Mouse (Mus musculus) liver, embryonic 14.5 days (tissue): ENCODE data around the gene 2310039H08Rik. TPM values are rescaled to one million over a fixed set of nuclear protein-coding genes. Genes with fewer than 3 reads are reported as not detected.
A peak's percentile ranks its signal among the peaks of the same experiment; 100 is the strongest.

Experiments used
- ATAC-seq: fragments of 200-750 bp; cut with Nextera tagmentation; 2 replicates; pipeline ENCODE4 v1.8.0; 2017; ENCODE audit warnings: moderate number of reproducible peaks, mild to moderate bottlenecking, moderate library complexity; ENCODE audit not compliant: insufficient read depth
- DNase-seq, 3 experiments: peaks; one replicate each; pipeline ENCODE4 v3.0.0-alpha.2; 2012 to 2013; ENCODE audit warnings: low read depth in 3 of 3, low spot score in 3 of 3
- H3K27ac ChIP-seq: fragments of 300-500 bp; sonication (generic); 2 replicates; pipeline ENCODE4 v1.5.1; 2014; ENCODE audit warnings: moderate library complexity, mild to moderate bottlenecking, control low read depth, inconsistent platforms
- H3K27me3 ChIP-seq: fragments of 300-500 bp; sonication (generic); 2 replicates; pipeline ENCODE4 v1.6.1; 2014; ENCODE audit warnings: mild to moderate bottlenecking, low read length, moderate library complexity; ENCODE audit not compliant: control insufficient read depth, insufficient read depth
- H3K36me3 ChIP-seq: fragments of 300-500 bp; sonication (generic); replicated peaks from 2 replicates; pipeline ENCODE4 v1.6.1; 2014; ENCODE audit warnings: low read depth; ENCODE audit not compliant: control insufficient read depth, insufficient read depth
- H3K4me1 ChIP-seq, 2 experiments: fragments of 200-500 bp in 1 of 2; fragments of 300-500 bp in 1 of 2; sonication (generic) in 1 of 2; replicated peaks; 2 replicates each; pipeline ENCODE4 v1.6.1; 2012 to 2014; ENCODE audit warnings: antibody characterized with exemption in 1 of 2, inconsistent platforms in 1 of 2, low read length in 1 of 2; ENCODE audit not compliant: control insufficient read depth in 2 of 2, insufficient read depth in 2 of 2
- H3K4me2 ChIP-seq: fragments of 300-500 bp; sonication (generic); 2 replicates; pipeline ENCODE4 v1.6.1; 2014; ENCODE audit warnings: low read depth, mild to moderate bottlenecking, control low read depth, moderate library complexity
- H3K4me3 ChIP-seq, 2 experiments: fragments of 200-500 bp in 1 of 2; fragments of 300-500 bp in 1 of 2; sonication (generic) in 1 of 2; 2 replicates each; pipeline ENCODE4 v1.5.1; 2012 to 2014; ENCODE audit warnings: low read depth in 2 of 2, low read length in 2 of 2, mild to moderate bottlenecking in 2 of 2, control low read depth in 1 of 2, inconsistent platforms in 1 of 2, moderate library complexity in 1 of 2; ENCODE audit not compliant: insufficient read depth in 1 of 2
- H3K9ac ChIP-seq: fragments of 300-500 bp; sonication (generic); replicated peaks from 2 replicates; pipeline ENCODE4 v1.6.1; 2014; ENCODE audit warnings: mild to moderate bottlenecking, control low read depth, moderate library complexity
- H3K9me3 ChIP-seq: fragments of 300-500 bp; sonication (generic); 2 replicates; pipeline ENCODE4 v1.6.1; 2016; ENCODE audit warnings: low read length, mixed read lengths; ENCODE audit not compliant: control insufficient read depth
- CTCF ChIP-seq: IDR thresholded peaks from 2 replicates; pipeline ENCODE4 v1.5.1; 2016; ENCODE audit warnings: antibody characterized with exemption, low read depth, control low read depth
- EP300 ChIP-seq: IDR thresholded peaks from 2 replicates; pipeline ENCODE4 v1.6.1; 2016; ENCODE audit warnings: antibody characterized with exemption, low read depth
- whole genome bisulfite sequencing: fragments of 180-500 bp; shearing (Covaris S2); extraction: QIAGEN DNeasy Blood & Tissue Kit; methylation state at CpG from one replicate; pipeline ENCODE4 v1.1.7; 2014; ENCODE audit not compliant: insufficient replicate concordance; 5-methylcytosine and 5-hydroxymethylcytosine counted together
- polyA plus RNA-seq, 2 experiments: library from polyadenylated mRNA; depleted of rRNA in 1 of 2; stranded (reverse) in 1 of 2; unstranded in 1 of 2; fragments of >200 nt; fragmentation: Nextera tagmentation in 1 of 2; extraction: Ambion mirVana in 1 of 2; gene quantifications; 2 replicates each; pipeline versions ENCODE4 v1.2.1 to v1.2.3; 2012 to 2014

The 2310039H08Rik gene
- polyA plus RNA-seq, 2 experiments = 36.7 to 62.7 TPM

DNA sequence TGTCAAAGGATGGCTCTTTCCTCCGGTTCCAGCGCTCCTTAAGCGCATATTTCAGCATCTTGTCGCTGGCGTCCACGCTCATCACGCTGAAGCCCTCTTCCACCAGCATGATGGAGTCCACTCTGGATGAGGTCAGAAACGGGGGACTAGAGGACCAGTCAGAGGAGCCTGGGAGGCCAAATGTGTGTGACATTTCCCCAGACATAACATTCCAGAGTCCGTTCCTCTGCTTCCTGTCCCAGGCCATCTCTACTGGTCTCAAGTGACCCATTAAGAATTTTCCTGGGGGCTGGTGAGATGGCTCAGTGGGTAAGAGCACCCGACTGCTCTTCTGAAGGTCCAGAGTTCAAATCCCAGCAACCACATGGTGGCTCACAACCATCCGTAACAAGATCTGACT, 45.2 kb upstream of the 2310039H08Rik start:
- TF ChIP-seq EP300 (no peak), CTCF (no peak)
- H3K9ac ChIP-seq = no peak overlapping the region
- no peak overlapping the region for H3K27ac ChIP-seq
- ATAC-seq = no peak
- H3K36me3 ChIP-seq = peaks cover 2% of the 10 kb centered on the region; the same call in 1 of the 2 replicates
- no peak overlapping the region for H3K4me2 ChIP-seq
- DNase-seq = no peak
- WGBS = 80% methylated on average over 11 of the region's 11 CpGs
- H3K4me1 ChIP-seq = no peaks in the 10 kb centered on the region
- no peaks in the 10 kb centered on the region for H3K9me3 ChIP-seq
- H3K4me3 ChIP-seq = no peak overlapping the region
- no peaks in the 10 kb centered on the region; the same call in 1 of the 2 replicates for H3K27me3 ChIP-seq

DNA sequence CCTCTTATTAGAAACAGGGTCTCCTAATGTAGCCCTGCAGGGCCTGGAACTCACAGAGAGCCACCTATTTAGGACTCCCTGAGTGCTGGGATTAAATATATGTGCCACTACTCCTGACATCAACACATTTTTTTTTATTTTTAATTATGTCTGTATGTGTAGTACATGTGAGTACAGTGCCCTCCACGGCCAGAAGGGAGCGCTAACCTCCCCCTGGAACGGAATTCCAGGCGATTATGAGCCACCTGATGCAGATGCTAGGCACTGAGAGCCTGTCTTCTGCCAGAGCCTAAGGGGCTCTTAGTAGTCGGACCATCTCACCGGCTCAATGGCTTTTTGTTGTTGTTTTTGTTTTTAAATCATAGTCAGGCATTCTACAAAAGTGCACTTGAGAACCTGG, 44.4 kb upstream of the 2310039H08Rik start:
- Histone ChIP-seq H3K4me2 (no peak overlapping the region), H3K4me3 (no peak overlapping the region), H3K9ac (no peak overlapping the region), H3K27me3 (no peaks in the 10 kb centered on the region; the same call in 1 of the 2 replicates), H3K36me3 (peaks cover 2% of the 10 kb centered on the region; the same call in 1 of the 2 replicates), H3K4me1 (no peaks in the 10 kb centered on the region), H3K27ac (no peak overlapping the region), H3K9me3 (no peaks in the 10 kb centered on the region)
- WGBS = 38% methylated on average over 6 of the region's 6 CpGs
- no peak for DNase-seq
- ATAC-seq = no peak
- TF ChIP-seq CTCF (peak; percentile 62), EP300 (no peak)

DNA sequence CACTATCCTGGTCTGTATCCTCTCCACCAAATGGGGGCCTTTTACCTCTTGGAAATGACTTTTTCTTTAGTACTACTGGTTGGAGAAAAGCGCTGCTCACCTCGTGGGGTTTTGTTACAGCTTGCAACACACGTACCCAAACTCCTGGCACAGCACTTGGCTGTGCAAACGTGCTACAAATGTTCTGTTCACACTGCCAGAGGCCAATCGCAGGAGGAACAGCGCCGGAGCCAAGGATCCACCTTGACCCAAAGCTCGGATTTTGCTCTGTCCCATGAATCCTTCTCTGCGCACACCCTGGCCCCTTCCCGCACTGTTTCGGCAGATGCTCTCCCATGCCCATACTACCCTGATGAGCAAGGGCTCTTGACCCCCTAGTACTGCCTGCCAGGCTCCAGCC, 43.9 kb upstream of the 2310039H08Rik start:
- WGBS = 53% methylated on average over 11 of the region's 11 CpGs
- Histone ChIP-seq H3K27ac (no peak overlapping the region), H3K4me2 (peak overlapping the region; percentile 26), H3K9ac (no peak overlapping the region), H3K4me1 (no peaks in the 10 kb centered on the region), H3K27me3 (no peaks in the 10 kb centered on the region; the same call in 1 of the 2 replicates), H3K36me3 (peaks cover 2% of the 10 kb centered on the region; the same call in 1 of the 2 replicates), H3K4me3 (peak overlapping the region in 1 of 2 experiments; percentile 1; a peak in 2 of 4 replicates), H3K9me3 (no peaks in the 10 kb centered on the region)
- no peak for TF ChIP-seq EP300
- ATAC-seq (no peak), DNase-seq (no peak)

DNA sequence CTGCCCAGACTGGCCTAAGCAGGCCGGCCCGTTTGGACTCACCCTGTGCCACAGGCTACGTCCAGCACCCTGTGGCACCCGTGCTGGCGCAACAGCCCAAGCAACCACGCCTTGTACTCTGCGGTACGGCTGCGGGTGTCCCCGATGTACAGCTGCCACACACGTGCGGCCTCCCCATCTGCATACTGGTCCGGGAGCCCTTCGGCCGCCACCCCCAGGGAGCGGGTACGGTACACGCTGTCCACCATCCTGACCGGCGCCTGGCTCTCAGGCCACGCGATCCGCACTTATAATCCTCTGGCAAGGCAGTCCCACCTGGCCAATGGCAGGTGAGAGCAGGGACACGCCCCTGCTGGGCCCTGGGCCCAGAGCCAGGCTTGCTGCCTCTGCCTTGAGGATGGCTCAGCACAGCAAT, 43.5 kb upstream of the 2310039H08Rik start, which contains the start of gene Gnmt:
Gene Gnmt, minus strand, starts transcription at position 265 of the 415 bp plus-strand sequence.
- Histone ChIP-seq H3K27ac (no peak within 1 kb of the TSS), H3K27me3 (no peaks in the 10 kb centered on the region; the same call in 1 of the 2 replicates), H3K4me3 (peak within 1 kb of the TSS in 1 of 2 experiments; percentile 1; a peak in 2 of 4 replicates), H3K4me1 (no peaks in the 10 kb centered on the region; a peak in 1 of 4 replicates), H3K9ac (no peak within 1 kb of the TSS), H3K36me3 (peaks cover 2% of the 10 kb centered on the region; the same call in 1 of the 2 replicates), H3K4me2 (peak within 1 kb of the TSS; percentile 26), H3K9me3 (no peaks in the 10 kb centered on the region)
- DNase-seq (no peak), ATAC-seq (peak; percentile 54)
- TF ChIP-seq EP300 (no peak), CTCF (no peak)
- WGBS = 38% methylated on average over 24 of the region's 24 CpGs

DNA sequence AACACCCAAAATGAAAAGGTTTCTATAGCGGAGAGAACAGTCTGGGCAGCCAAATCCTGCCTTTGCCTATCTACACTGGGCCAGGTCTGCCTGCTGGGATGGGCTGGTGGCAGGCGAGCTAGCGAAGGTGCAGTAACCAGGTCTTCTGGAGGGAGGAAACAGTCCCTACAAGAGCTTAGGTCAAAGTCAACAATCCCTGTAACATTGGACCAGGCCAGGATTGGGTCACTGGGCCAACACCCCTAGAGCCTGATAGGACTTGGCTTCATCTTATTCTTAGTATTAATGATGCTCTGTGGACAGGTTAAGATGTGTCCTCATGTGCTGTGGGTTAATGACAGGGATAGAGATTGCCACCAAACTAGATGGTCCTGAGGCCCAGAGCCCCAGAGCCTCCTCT, 38.4 kb upstream of the 2310039H08Rik start:
- TF ChIP-seq CTCF = no peak
- TF ChIP-seq EP300 = no peak
- DNase-seq = no peak
- no peak overlapping the region for H3K27ac ChIP-seq

More for the DNA sequence above, 38.4 kb upstream of the 2310039H08Rik start:
- H3K4me1 ChIP-seq = peaks cover 0 to 1% of the 10 kb centered on the region in 2 experiments; a peak in 2 of 4 replicates
- no peak overlapping the region for H3K9ac ChIP-seq
- H3K4me2 ChIP-seq = no peak overlapping the region
- no peak overlapping the region for H3K4me3 ChIP-seq
- no peak for ATAC-seq
- H3K36me3 ChIP-seq = no peaks in the 10 kb centered on the region
- H3K27me3 ChIP-seq = no peaks in the 10 kb centered on the region; the same call in 1 of the 2 replicates
- 70% methylated on average over 3 of the region's 3 CpGs for WGBS
- H3K9me3 ChIP-seq = no peaks in the 10 kb centered on the region
